Mouse (Mus musculus) spleen, embryonic (tissue): ENCODE results near the gene Lyrm9.

Experiments used
- CTCF ChIA-PET: fragments of 350-600 bp; sonication (Branson Sonifier 250); formaldehyde crosslinking; loops from one replicate; lab custom pipeline; 2022; lab: Charles Lee

Lyrm9 gene

DNA sequence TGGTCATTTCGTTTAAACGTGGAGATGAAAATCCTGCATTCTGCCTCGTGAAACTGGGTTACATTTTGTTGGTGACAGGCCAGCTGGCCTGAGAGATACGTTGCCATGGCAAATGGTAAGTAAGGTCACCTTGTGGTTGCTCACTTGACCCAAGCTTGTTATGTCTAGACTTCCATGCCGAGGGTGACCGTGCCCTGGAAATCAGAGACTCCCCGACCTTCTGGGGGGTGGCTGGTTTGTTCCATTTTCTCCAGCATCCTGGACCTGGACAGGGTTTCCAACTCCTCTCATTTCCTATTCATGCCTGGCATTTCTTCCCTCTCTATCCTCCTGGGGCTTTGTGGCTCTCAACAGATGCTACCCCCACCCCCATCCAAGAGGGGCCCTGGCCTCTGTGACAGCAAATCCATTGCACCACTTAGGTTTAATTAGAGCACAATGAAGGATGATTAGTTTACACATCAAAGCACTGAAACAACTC, 11.9 kb upstream of the Lyrm9 start:
- CTCF ChIA-PET, result no interaction called here

DNA sequence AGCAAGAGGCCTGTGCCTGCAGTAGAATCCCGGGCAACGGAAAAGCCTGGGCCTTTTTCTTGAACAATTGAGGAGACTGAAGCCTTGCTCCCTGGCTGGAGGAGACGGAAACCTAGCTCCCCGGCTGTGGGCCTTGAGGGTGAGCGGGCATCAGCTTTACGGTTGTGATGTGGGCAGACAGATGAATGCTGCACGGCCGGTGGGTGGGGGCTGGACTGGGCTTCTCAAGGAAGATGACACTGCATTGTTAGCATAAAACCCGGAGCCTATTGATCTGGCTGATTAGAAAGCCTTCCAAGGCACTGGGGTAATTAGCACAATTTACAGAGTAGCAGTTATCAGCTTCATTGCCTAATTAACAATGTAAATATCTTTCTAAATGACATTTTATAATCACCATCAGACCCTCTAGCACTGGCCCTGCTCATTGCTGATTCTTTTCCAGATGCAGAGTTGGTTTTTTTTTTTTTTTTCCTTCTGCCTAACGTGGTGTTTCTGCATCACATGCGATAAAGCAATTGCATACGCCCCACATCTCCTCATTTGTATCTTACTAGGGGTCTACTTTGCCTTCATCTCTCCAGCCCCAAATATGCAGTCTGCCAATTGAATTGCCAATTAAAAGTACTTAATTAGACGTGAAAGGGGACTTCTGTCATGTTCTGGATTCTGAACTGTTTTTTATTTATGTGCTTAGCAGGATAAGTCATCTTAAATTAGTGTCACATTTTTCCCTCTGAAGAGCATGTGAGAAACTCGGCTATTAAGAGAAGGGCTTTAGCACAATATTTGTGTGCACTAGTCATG, 10.2 kb upstream of the Lyrm9 start:
- CTCF ChIA-PET, result no interaction called here

DNA sequence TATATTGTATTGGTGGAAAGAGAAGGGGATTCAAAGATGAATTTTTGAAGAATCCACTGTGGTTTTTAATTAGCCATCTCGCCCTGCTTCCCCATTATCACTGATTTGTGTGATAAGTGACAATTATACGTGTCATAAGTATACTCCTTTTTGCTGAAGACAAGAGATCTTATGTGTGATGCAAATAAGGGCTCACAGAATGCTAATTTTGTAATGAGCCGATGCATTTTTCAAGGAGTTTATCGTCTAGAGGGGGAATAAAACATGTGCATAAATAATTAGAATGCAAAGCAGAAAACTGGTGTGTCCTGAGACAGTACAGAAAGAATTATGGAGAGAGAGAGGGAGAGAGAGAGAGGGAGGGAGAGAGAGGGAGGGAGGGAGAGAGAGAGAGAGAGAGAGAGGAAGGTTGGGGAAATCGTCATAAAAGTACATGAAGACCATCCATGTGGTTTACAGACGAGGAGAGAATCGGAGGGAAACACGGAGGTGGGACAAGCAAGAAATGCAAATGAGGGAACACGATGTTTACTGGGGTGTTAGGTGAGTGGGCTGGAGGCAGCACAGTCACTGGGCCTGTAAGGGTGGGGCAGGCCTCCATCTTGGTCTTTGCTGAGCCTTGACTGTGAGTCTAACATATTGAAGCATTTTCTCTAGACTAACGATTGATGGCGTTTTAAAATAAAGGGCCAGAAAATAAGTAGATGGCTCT, 8.9 kb upstream of the Lyrm9 start:
- CTCF ChIA-PET, result no interaction called here

- CTCF ChIA-PET, result no interaction called here
Observed at GRCm38 (mm10) chr11:78820337-78821000, 5.9 kb upstream of the Lyrm9 start.

GRCm38 (mm10) chr11:78822792-78823498, 3.4 kb upstream of the Lyrm9 start:
- CTCF ChIA-PET, result interaction anchor here (0.6 kb wide), 1 partner anchor 271 kb away, joined by 3 read pairs; no protein-coding TSS in a partner anchor

DNA sequence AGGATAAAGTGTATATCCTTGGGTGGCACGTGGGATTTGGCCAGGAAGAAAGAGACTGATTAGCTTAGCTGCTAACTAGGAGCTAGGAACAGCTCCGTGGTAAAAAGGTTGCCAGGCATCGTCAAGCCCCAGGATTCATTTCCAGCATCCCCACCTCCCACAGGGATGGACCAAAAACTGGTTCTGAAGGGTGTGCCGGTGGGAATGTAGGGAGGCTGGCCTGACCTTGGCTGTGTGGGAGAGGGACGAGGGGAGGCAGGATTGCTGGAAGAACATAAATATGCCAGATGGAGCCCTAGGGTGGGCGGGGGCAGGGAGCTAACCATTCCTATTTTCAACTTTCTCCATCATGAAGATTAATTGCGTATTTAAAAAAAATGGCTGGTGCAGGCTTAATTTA, 1.2 kb downstream of the Lyrm9 start:
- CTCF ChIA-PET, result no interaction called here

DNA sequence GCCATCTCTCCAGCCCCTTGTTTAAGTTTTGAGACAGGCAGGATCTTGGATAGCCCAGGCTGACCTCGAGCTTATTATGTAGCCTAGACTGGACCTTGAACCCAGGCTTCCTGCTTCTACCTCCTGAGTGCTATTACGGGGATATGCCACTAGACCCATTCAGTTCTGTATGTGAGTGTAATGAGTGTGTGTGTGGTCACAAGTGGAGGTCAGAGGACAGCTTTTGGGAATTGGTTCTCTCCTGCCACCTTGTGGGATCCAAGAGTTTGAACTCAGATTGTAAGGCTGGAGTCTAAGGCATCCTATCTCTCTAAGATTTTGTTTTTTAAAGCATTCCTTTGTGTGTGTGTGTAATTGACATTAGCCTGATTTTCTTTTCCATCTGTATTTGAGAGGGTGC, 2.0 kb downstream of the Lyrm9 start:
- CTCF ChIA-PET, result interaction anchor here (0.6 to 0.7 kb wide), 2 partner anchors 91 to 893 kb away, joined by 3 to 4 read pairs; no protein-coding TSS in a partner anchor

- CTCF ChIA-PET, result interaction anchor here (0.7 kb wide), 1 partner anchor 34 kb away, joined by 5 read pairs; no protein-coding TSS in a partner anchor
Observed at GRCm38 (mm10) chr11:78829373-78829772, 3.0 kb downstream of the Lyrm9 start.

- CTCF ChIA-PET, result no interaction called here
Observed at GRCm38 (mm10) chr11:78830180-78830579, 3.8 kb downstream of the Lyrm9 start.

DNA sequence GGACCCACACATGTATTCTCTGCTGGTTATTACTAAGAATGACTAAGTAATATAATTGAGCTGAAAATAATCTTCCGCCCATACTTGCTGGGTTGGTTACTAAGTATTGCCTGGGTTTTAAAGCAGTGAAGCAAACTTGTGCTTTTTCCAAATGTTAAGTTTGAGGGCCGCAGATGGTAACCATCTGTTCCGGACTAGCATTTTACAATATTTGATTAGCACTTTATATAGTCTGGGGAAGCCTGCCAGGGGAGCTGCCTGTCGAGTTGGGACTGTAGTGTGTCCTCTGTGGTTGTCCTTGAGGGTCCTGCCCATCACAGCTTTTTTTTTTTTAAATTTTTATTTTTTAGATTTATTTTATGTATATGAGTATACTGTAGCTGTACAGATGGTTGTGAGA, 5.3 kb downstream of the Lyrm9 start:
- CTCF ChIA-PET, result interaction anchor here (1.0 kb wide), 1 partner anchor 92 kb away, joined by 3 read pairs; no protein-coding TSS in a partner anchor

DNA sequence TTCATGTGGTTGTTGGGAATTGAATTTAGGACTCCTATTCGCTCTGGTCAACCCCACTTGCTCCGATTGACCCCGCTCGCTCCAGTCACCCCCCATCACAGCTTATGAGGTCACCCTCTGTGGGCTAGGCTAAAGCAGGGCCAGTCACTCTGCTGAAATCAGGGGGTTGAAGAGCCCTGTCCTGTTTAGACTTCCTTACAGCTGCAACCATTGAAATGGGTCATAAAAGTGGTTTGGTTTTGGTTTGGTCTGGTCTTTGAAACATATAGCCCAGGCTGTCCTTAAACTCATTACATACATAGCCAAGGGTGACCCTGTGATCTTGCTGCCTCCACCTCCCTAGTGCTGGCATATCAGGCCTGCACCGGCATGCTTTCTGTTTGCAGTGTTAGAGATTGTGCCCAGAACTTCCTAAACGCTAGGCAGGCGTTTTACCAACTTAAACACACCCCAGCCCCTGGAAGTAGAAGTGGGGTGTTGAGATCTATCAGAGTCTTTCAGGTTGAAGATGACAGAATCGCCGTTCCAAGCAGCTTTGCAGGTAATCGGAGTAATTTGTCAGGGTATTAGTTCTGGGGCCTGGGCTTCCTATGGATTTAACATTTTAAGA, 5.8 kb downstream of the Lyrm9 start:
- CTCF ChIA-PET, result interaction anchor here (1.0 kb wide), 1 partner anchor 91 kb away, joined by 3 read pairs; no protein-coding TSS in a partner anchor

DNA sequence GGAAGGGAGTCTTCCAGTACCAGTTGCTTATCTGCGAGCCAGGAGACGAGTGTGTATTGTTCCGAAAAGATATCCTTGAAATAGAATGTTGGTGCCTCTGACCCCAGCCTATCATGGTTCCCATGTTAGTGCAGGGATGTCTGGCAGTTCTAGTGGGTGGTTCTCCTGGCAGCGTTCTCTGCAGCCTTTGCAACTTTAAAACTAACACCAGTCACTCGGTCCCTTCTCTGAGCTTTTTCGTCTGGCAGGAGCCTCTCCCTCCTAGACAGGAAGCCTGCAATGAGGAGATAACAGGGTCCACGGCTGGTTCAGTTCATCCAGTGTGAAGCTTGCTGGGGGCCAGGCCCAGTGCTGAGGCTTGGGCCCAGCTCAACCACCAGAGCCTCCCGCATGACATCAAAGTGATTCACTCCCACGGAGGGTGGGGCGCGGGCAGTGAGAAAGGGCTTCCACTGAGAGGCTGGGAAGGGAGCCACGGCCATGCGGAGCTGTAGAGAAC, 6.5 kb downstream of the Lyrm9 start:
- CTCF ChIA-PET, result no interaction called here

- CTCF ChIA-PET, result no interaction called here
Observed at GRCm38 (mm10) chr11:78836486-78836885, 10.1 kb downstream of the Lyrm9 start.

GRCm38 (mm10) chr11:78837989-78838388, 11.6 kb downstream of the Lyrm9 start:
- CTCF ChIA-PET, result no interaction called here

DNA sequence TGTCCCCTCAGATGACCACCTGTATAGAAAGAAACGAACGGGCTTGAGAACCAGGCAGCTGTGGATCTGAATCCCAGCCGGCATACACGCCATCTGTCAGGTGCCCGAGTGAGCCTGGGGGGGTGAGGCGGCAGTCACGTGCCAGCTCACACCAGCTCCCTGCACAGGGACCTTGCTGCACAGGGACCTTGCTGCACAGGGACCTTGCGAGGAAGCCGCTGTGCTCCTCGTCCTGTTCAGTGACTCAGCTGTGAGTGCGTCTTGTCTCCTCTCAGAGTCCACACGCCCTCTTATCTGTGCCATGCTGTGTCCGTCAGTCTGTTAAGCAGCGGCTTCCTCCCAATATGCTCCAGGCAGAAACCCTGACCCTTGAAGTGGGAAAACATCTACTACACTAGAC, 13.1 kb downstream of the Lyrm9 start:
- CTCF ChIA-PET, result interaction anchor here (0.6 kb wide), 1 partner anchor 553 kb away, joined by 3 read pairs; no protein-coding TSS in a partner anchor

GRCm38 (mm10) chr11:78840141-78840540, 13.8 kb downstream of the Lyrm9 start:
- CTCF ChIA-PET, result no interaction called here

GRCm38 (mm10) chr11:78841987-78842386, 15.6 kb downstream of the Lyrm9 start:
- CTCF ChIA-PET, result no interaction called here

GRCm38 (mm10) chr11:78846620-78847019, 20.2 kb downstream of the Lyrm9 start:
- CTCF ChIA-PET, result no interaction called here

- CTCF ChIA-PET, result no interaction called here
Observed at GRCm38 (mm10) chr11:78847884-78848848, 21.8 kb downstream of the Lyrm9 start.
